Mouse (Mus musculus) macrophage (primary cell): ENCODE measurements around the gene C1qtnf6. TPM values are rescaled to one million over a fixed set of nuclear protein-coding genes. Genes with fewer than 3 reads are reported as not detected.

ENCODE experiments used
- H3K27ac ChIP-seq: fragments of 350-480 bp; formaldehyde crosslinking; 2 replicates; pipeline ENCODE4 v1.9.0; 2021
- H3K36me3 ChIP-seq: fragments of 350-480 bp; formaldehyde crosslinking; 2 replicates; pipeline ENCODE4 v1.9.0; 2021; ENCODE audit errors: inconsistent target
- H3K4me3 ChIP-seq: fragments of 350-480 bp; formaldehyde crosslinking; 2 replicates; pipeline ENCODE4 v1.9.0; 2021; ENCODE audit errors: inconsistent target
- H3K79me2 ChIP-seq: fragments of 350-480 bp; formaldehyde crosslinking; 2 replicates; pipeline ENCODE4 v1.9.0; 2021; ENCODE audit errors: inconsistent target
- WGBS: methylation state at CpG from one replicate; pipeline ENCODE4 v1.1.7; 2026; ENCODE audit warnings: inconsistent platforms; ENCODE audit not compliant: missing documents; 5-methylcytosine and 5-hydroxymethylcytosine counted together
- polyA plus RNA-seq: library from polyadenylated mRNA; stranded (reverse); fragments of 250-400 nt; gene quantifications from 3 replicates; pipeline ENCODE4 v1.2.4, GENCODE M21; 2018; ENCODE audit warnings: inconsistent platforms

C1qtnf6 gene
- polyA plus RNA-seq, 1 experiment from 2014 or later: 2.9 TPM

- Histone ChIP-seq H3K27ac (no peak overlapping the region), H3K4me3 (no peak overlapping the region), H3K36me3 (no peaks in the 10 kb centered on the region), H3K79me2 (no peaks in the 10 kb centered on the region)
- WGBS: 54% methylated on average over 4 of the region's 4 CpGs
Measured at GRCm38 (mm10) chr15:78487066-78487465, 44.1 kb downstream of the C1qtnf6 start.

GRCm38 (mm10) chr15:78486564-78486963, 44.7 kb downstream of the C1qtnf6 start:
- Histone ChIP-seq H3K79me2 (no peaks in the 10 kb centered on the region), H3K27ac (no peak overlapping the region), H3K4me3 (no peak overlapping the region), H3K36me3 (no peaks in the 10 kb centered on the region)
- 67% methylated on average over 1 of the region's 1 CpGs for WGBS

DNA sequence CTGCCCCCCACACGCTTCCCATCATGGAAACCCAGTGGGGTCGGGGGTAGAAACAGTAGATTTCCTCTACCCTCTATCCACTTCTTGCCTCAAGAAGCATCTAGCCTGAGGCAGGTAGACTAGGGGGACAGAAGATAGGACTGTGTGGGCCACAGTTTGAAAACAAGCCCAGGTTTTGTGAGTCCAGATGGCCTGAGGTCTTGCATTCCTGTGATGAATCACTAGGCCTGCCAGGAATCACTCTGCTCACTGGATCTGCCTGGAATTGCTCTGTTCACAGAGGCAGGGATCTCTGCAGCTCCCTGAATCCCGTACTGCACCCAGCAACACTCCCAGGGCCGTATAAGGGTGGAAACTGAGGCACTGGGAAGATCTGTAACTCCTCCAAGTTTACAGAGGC, 47.9 kb downstream of the C1qtnf6 start:
- no peaks in the 10 kb centered on the region for H3K36me3 ChIP-seq
- H3K4me3 ChIP-seq: no peak overlapping the region
- H3K79me2 ChIP-seq: no peaks in the 10 kb centered on the region
- WGBS: 92% methylated on average over 4 of the region's 4 CpGs
- H3K27ac ChIP-seq: no peak overlapping the region

DNA sequence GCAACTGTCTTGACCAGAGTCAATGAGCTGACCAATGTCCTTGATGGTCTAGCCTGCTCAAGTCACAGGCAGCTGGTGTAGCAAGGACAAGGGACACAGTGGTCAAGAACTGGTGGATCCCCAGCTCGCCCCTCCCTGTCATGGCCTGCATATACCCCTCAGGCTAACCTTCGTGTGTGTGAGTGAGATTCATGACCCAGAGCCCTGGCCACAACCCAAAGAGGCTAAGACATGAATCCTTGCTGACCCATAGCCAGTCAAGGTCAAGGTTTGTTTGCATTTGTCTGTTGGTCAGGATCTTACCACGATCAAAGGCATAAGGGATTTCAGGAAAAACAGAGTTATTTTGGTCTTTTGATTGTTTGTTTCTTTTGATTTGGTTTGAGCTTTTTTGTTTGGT, 48.7 kb downstream of the C1qtnf6 start:
- Histone ChIP-seq H3K27ac (no peak overlapping the region), H3K79me2 (no peaks in the 10 kb centered on the region), H3K36me3 (no peaks in the 10 kb centered on the region), H3K4me3 (no peak overlapping the region)
- 86% methylated on average over 3 of the region's 3 CpGs for WGBS

DNA sequence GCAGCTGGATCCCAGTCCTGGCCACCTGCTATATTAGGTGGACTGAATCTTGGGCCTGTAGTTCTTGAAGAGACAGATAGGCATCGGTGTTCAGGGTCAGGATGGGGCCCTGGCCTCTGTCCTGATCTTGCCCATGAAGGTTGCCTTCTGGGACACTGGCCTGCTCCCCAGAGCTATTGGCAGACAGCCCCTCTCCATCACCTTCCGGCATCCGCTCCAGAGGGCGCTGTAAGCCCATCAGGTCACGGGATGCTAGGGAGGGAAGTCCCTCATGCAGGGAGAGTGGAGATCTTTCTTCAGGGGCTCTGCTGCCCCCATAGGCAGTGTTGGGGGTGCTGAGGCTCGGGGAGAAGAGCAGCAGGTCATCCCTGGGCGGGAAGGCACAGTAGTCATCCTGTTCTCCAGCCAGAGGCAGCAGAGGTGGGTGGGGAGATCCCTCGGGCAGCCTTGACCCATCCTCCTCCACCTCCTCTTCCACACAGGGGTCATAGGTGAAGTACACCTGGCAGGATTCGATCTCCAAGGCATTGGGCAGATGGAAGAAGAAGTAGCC, 49.7 kb downstream of the C1qtnf6 start:
- H3K79me2 ChIP-seq: no peaks in the 10 kb centered on the region
- H3K4me3 ChIP-seq: no peak overlapping the region
- no peak overlapping the region for H3K27ac ChIP-seq
- no peaks in the 10 kb centered on the region for H3K36me3 ChIP-seq
- 69% methylated on average over 9 of the region's 9 CpGs for WGBS

GRCm38 (mm10) chr15:78480991-78481390, 50.2 kb downstream of the C1qtnf6 start:
- no peak overlapping the region for H3K27ac ChIP-seq
- no peaks in the 10 kb centered on the region for H3K79me2 ChIP-seq
- no peak overlapping the region for H3K4me3 ChIP-seq
- 11% methylated on average over 2 of the region's 2 CpGs for WGBS
- H3K36me3 ChIP-seq: no peaks in the 10 kb centered on the region

GRCm38 (mm10) chr15:78480111-78480510, 51.1 kb downstream of the C1qtnf6 start:
- no peaks in the 10 kb centered on the region for H3K79me2 ChIP-seq
- no peaks in the 10 kb centered on the region for H3K36me3 ChIP-seq
- H3K4me3 ChIP-seq: no peak overlapping the region
- no peak overlapping the region for H3K27ac ChIP-seq
- WGBS: 82% methylated on average over 7 of the region's 7 CpGs

DNA sequence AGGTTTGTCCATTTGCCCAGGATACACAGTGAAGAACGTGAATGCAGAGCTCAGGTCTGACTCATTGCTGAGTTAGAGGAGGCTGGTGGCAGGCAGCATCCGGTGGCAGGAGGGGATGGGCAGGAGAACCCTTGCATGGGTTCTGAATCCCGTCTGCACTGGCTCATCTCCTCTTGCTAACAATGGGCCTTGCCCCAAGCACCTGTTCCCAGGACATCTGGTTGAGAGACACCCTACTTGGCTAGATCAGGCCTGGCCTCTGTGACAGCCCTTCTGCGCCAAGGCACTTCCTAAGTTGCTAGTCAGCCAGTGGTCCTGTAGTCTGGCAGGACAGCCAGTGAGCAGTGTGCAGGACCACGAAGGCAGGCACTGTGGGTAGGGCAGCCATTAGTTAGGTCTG, 51.7 kb downstream of the C1qtnf6 start:
- Histone ChIP-seq H3K79me2 (no peaks in the 10 kb centered on the region), H3K36me3 (no peaks in the 10 kb centered on the region), H3K27ac (no peak overlapping the region), H3K4me3 (no peak overlapping the region)
- 94% methylated on average over 5 of the region's 5 CpGs for WGBS

- no peak overlapping the region for H3K27ac ChIP-seq
Measured at GRCm38 (mm10) chr15:78478073-78478472, 53.1 kb downstream of the C1qtnf6 start.

DNA sequence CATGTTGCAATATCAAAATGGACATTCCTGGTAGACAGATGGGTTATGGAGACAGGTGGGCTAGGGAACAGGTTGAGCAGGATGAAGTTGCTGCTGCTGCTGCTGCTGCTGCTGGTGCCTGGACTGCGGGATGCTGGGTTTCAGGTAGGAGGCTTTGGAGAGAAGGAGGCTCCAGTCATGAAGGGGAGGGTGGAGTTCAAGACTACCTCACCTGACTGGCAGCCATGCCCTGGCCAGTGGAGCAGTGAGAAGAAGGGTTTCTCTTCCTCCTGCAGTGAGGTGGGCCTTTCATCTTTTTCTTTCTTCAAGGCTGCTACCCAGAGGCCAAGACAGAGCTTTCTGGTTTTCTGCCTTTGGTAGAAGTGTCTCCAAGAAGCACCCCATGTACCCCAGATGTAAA, 54.3 kb downstream of the C1qtnf6 start:
- WGBS: 100% methylated on average over 1 of the region's 1 CpGs
- Histone ChIP-seq H3K79me2 (no peaks in the 10 kb centered on the region), H3K27ac (no peak overlapping the region), H3K36me3 (no peaks in the 10 kb centered on the region), H3K4me3 (no peak overlapping the region)

More at GRCm38 (mm10) chr15:78478073-78478472, 53.1 kb downstream of the C1qtnf6 start:
- 89% methylated on average over 4 of the region's 4 CpGs for WGBS
- Histone ChIP-seq H3K79me2 (no peaks in the 10 kb centered on the region), H3K4me3 (no peak overlapping the region), H3K36me3 (no peaks in the 10 kb centered on the region)

- Histone ChIP-seq H3K79me2 (no peaks in the 10 kb centered on the region), H3K36me3 (no peaks in the 10 kb centered on the region), H3K27ac (no peak overlapping the region), H3K4me3 (no peak overlapping the region)
- 29% methylated on average over 3 of the region's 3 CpGs for WGBS
Measured at GRCm38 (mm10) chr15:78475604-78476031, 55.6 kb downstream of the C1qtnf6 start.

GRCm38 (mm10) chr15:78473442-78473841, 57.8 kb downstream of the C1qtnf6 start:
- H3K27ac ChIP-seq: no peak overlapping the region
- H3K4me3 ChIP-seq: no peak overlapping the region
- 91% methylated on average over 6 of the region's 6 CpGs for WGBS
- no peaks in the 10 kb centered on the region for H3K36me3 ChIP-seq
- H3K79me2 ChIP-seq: no peaks in the 10 kb centered on the region

Other genes starting within 250 kb of the C1qtnf6 start
- gene Csf2rb2, start 225.7 kb downstream of the C1qtnf6 start, polyA plus RNA-seq: 77.0 to 225 TPM (median 156 TPM) in 3 replicates
- 65.3 to 406 TPM (median 143 TPM) in 3 replicates for gene Csf2rb, start 205.7 kb downstream of the C1qtnf6 start, polyA plus RNA-seq
- not detected in 3 replicates for gene Tex33, start 135.5 kb downstream of the C1qtnf6 start, polyA plus RNA-seq
- 4.4 to 12.5 TPM (median 7.0 TPM) in 3 replicates for gene Tst, start 125.5 kb downstream of the C1qtnf6 start, polyA plus RNA-seq
- gene Mpst, start 125.0 kb downstream of the C1qtnf6 start, polyA plus RNA-seq: 16.6 to 43.2 TPM (median 18.6 TPM) in 3 replicates
- gene Kctd17, start 102.9 kb downstream of the C1qtnf6 start, polyA plus RNA-seq: 6.9 to 12.1 TPM (median 10.0 TPM) in 3 replicates
- gene Tmprss6, start 62.8 kb downstream of the C1qtnf6 start, polyA plus RNA-seq: not detected in 3 replicates
- 0.12 to 0.16 TPM in 2 of 3 replicates, not detected in the other for gene Il2rb, start 36.1 kb downstream of the C1qtnf6 start, polyA plus RNA-seq
- not detected in 3 replicates for gene Sstr3, start 13.3 kb upstream of the C1qtnf6 start, polyA plus RNA-seq
- gene Rac2, start 41.4 kb upstream of the C1qtnf6 start, polyA plus RNA-seq: 169 to 717 TPM (median 258 TPM) in 3 replicates
- gene Cyth4, start 65.6 kb upstream of the C1qtnf6 start, polyA plus RNA-seq: 240 to 319 TPM (median 275 TPM) in 3 replicates
- gene Elfn2, start 187.4 kb upstream of the C1qtnf6 start, polyA plus RNA-seq: not detected in 3 replicates
- gene Mfng, start 242.1 kb upstream of the C1qtnf6 start, polyA plus RNA-seq: 0.69 to 5.4 TPM (median 1.8 TPM) in 3 replicates